Mouse (Mus musculus) regulatory T cell (primary cell): Measurements from ENCODE around the gene Olfr536.
"Not testable (repeated sequence)": the region's sequence is repeated elsewhere in the genome, so short reads cannot be mapped to it uniquely, and the experiment has no call there.

ENCODE experiments used
- in situ Hi-C: fragments of 300-600 bp; cut with MboI, MseI; formaldehyde crosslinking; loops from one replicate; pipeline ENCODE4 v1.15.1; 2025; ENCODE audit warnings: high pct_unique_total_duplicates

The Olfr536 gene

GRCm38 (mm10) chr7:140507346-140508021 lies at the start of gene Olfr536:
Gene Olfr536 (minus strand): TSS chr7:140507396.
- in situ Hi-C loops = not testable (repeated sequence)

DNA sequence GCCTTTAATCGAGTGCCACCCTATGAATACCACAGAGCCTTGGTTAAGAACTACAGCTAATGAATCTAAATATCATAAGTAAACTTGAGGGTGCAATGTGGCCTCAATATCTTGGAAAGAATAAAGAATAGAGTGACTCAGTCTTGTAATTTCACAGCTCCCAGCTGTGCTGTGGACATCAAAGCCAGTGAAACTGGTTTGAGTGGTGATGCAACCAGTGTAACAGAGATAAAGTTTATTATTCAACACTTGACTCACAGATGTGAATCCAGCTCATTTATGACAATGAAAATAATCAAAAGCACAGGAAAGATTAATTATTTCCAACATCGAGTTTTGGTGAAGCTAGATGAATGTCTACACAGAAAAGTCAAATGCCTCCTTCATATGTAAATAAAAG lies 32.5 kb upstream of the Olfr536 start:
- in situ Hi-C loops = no loop called here

- in situ Hi-C loops = no loop called here
Observed at GRCm38 (mm10) chr7:140494702-140495101, 12.5 kb downstream of the Olfr536 start.

DNA sequence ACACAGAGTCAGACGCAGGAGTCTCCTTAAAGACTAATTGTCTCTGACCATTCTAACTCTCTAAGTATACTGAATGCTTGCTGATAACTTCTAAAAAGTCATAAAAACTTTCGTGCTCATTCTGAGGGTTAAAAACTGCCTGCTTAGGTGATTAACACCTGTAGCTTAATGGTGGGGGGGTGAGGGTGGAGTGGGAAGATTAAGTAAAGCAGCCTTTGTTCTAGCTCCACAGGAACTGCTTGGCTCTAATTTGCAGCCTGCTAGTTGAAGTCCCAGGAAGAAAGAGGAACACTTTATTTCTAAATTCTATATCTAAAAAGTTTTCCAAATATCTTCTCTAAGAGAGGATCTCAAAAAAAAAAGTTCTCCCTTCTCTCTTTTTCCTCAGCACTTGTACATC lies 13.0 kb downstream of the Olfr536 start:
- in situ Hi-C loops = no loop called here

DNA sequence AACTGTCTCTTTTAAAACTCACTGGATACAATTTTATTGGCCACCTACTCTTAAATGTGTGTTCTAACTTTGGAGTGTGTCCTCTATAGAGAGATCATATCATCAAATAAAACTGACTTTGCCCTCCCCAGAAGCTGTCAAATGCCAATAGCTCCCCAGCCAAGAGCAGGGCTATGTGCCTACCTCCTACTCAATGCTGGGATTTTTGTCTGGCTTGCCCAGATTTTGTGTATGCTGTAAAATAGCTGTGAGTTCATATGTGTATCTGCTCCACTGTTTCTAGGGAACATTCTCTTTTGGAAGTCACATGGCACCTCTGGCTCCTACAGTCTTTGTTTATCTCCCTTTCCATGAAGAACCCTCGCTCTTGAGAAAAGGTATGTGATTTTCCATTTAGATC lies 18.2 kb downstream of the Olfr536 start:
- in situ Hi-C loops = no loop called here

DNA sequence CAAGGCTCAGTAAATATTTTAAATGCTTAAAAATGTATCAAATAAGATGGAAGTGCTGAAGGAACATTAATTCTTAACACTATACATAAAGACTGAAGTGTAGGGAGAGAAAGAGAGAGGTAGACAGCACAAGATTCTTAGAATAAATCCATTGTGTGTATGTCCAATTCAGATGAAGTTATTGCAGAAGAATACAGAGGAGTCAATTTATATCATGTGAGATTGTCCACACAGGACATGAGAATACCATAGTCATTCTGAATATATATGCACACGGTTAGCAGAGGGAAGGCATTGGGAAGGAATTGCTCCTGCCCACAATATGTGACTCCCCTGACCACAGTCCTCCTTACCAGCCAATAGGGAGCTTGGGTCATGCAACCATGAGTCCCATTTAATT lies 23.3 kb downstream of the Olfr536 start, which contains the start of gene Olfr535:
TSS of gene Olfr535 (plus strand) at position 301 of the 400 bp plus-strand sequence.
- in situ Hi-C loops = no loop called here

GRCm38 (mm10) chr7:140478733-140479132 lies 28.5 kb downstream of the Olfr536 start:
- in situ Hi-C loops = no loop called here

- in situ Hi-C loops = no loop called here
Observed at GRCm38 (mm10) chr7:140477886-140478285, 29.3 kb downstream of the Olfr536 start.

GRCm38 (mm10) chr7:140463070-140463469 lies 44.1 kb downstream of the Olfr536 start, which contains the start of gene Olfr533:
Gene Olfr533 (plus strand): TSS chr7:140463370.
- in situ Hi-C loops = not testable (repeated sequence)
